8 mouse cellular contexts compared by ENCODE assay signal in genomic region chr5:125066479-125067471, GRCm38 (mm10).
A peak's percentile ranks its signal among the peaks of the same experiment; 100 is the strongest.
DNase-seq lines count a peak whose midpoint lies in the region; ATAC-seq and TF ChIP-seq lines count a peak whose summit lies in the region.

No protein-coding gene starts in this region.

- ATAC-seq in G1E (ENCODE audit: extremely low read depth, insufficient number of reproducible peaks, low FRiP score, poor library complexity, severe bottlenecking): no peak
- 0 out of 2 replicates have a peak, but pooled peaks have one; percentile 12 for ATAC-seq in lung, postnatal 0 days

- DNase-seq in A20 (ENCODE audit: low read depth, low spot score) (peak; percentile 62), G1E (ENCODE audit: low spot score) (no peak)
- DNase-seq in cerebellum, adult 8-10 months: peak; percentile 76
- peak; percentile 90 for DNase-seq in gastrocnemius, postnatal 10 days
- peak; percentile 54 to 91 for DNase-seq in layer of hippocampus, adult 18-20 months (ENCODE audit: low spot score in 2 of 2)
- DNase-seq in lung, postnatal 0 days (ENCODE audit: low spot score): peak; percentile 59
- DNase-seq in right cerebral cortex, postnatal 14 days: peak; percentile 84
- DNase-seq in urinary bladder, postnatal 14 days (ENCODE audit: low spot score): peak; percentile 81

- no peaks in the 10 kb centered on the region for H3K27me3 ChIP-seq in G1E (ENCODE audit: insufficient read depth, low read length)
- no peaks in the 10 kb centered on the region for H3K27me3 ChIP-seq in lung, postnatal 0 days (replicated peaks; ENCODE audit: insufficient read depth, low read length)

- H3K9ac ChIP-seq in lung, postnatal 0 days (replicated peaks; ENCODE audit: low read depth): no peak overlapping the region

- H3K4me3 ChIP-seq in G1E (ENCODE audit: low read depth, low read length): no peak overlapping the region; the same call in 1 of the 2 replicates
- no peak overlapping the region for H3K4me3 ChIP-seq in lung, postnatal 0 days (ENCODE audit: low read depth, low read length)

- 88% methylated on average over 13 of the region's 13 CpGs for WGBS in lung, postnatal 0 days

- no peaks in the 10 kb centered on the region for H3K36me3 ChIP-seq in G1E (replicated peaks)
- H3K36me3 ChIP-seq in lung, postnatal 0 days (ENCODE audit: insufficient read depth, low read length): peaks cover 27% of the 10 kb centered on the region; the same call in 1 of the 2 replicates

- H3K9me3 ChIP-seq in G1E (replicated peaks): peaks cover 96% of the 10 kb centered on the region
- no peaks in the 10 kb centered on the region for H3K9me3 ChIP-seq in lung, postnatal 0 days (ENCODE audit: low read length)

- no peak for TF ChIP-seq EP300 in lung, postnatal 0 days (IDR thresholded peaks at IDR 0.05)

- TF ChIP-seq CTCF in G1E (IDR thresholded peaks at IDR 0.05; ENCODE audit: low read depth, low read length): peak; percentile 64
- TF ChIP-seq CTCF in lung, postnatal 0 days (IDR thresholded peaks at IDR 0.05): peak; percentile 97

- H3K4me1 ChIP-seq in G1E (ENCODE audit: insufficient read depth, low read depth, low read length): no peaks in the 10 kb centered on the region
- H3K4me1 ChIP-seq in lung, postnatal 0 days (ENCODE audit: insufficient read depth, low read depth, low read length): peaks cover 22% of the 10 kb centered on the region

- no peak overlapping the region for H3K27ac ChIP-seq in lung, postnatal 0 days (ENCODE audit: low read length)

- H3K4me2 ChIP-seq in lung, postnatal 0 days (replicated peaks; ENCODE audit: low read depth, low read length): no peak overlapping the region
